Mouse (Mus musculus): ENCODE data around the gene Zbtb24. TPM values are rescaled to one million over a fixed set of nuclear protein-coding genes. Genes with fewer than 3 reads are reported as not detected.
A peak's percentile ranks its signal among the peaks of the same experiment; 100 is the strongest.

The Zbtb24 gene
- polyA plus RNA-seq, 1 experiment = 14.9 TPM

DNA sequence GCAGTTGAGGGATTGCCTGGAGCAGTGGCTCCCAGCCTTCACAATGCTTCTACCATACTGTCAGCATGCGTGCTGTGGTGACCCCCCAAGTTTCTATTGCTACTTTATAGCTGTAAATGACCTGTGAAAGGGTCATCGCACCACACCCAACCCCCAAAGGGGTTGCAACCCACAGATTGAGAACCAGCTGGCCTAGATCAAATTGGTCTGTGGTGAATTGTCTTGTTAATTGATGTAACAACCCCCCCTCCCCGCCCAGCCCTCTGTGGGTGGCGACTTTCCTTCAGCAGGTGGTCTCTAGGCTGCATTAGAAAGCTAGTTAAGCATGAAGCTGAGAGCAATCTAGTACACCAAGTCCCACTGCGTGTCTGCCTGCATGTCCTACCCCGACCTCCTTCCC is 17.1 kb downstream of the Zbtb24 start:
- Histone ChIP-seq H3K27me3 (replicated peaks; ENCODE audit: control insufficient read depth, insufficient read depth, low read length) (no peaks in the 10 kb centered on the region), H3K27ac (ENCODE audit: insufficient read depth, low read depth, low read length) (0 out of 2 replicates have a peak overlapping the region, but pooled peaks have one; percentile 32), H3K4me1 (ENCODE audit: control insufficient read depth, insufficient read depth, low read length) (no peaks in the 10 kb centered on the region), H3K4me3 (ENCODE audit: insufficient read depth, low read depth, low read length) (no peak overlapping the region), H3K36me3 (ENCODE audit: control insufficient read depth, insufficient read depth, low read length) (no peaks in the 10 kb centered on the region; the same call in none of the 2 replicates)
- no peak for DNase-seq
- TF ChIP-seq CTCF (conservative IDR thresholded peaks at IDR 0.05; ENCODE audit: insufficient read depth, insufficient read length, low read depth, low read length) (no peak), POLR2A (IDR thresholded peaks at IDR 0.05; ENCODE audit: low read depth, low read length) (no peak)
- WGBS = 62% methylated on average over 6 of the region's 6 CpGs

DNA sequence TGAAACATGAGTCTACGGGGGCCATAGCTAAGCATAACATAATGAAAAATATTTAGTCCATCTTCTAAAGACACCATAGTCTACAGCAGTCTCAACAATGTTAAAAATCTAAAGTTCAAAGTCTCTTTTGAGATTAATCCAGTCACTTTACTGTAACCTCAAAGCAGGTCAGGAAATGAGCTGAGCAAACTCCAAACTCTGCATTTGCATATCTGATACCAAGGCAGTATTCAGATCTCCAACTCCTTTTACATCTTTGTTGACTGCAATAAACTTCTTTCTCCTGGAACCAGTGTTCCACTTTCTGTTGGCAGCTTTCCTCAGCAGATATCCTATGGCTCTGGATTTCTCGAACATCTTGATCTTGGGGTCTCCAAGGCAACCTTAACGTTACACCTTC is 20.5 kb downstream of the Zbtb24 start:
- 78% methylated on average over 3 of the region's 3 CpGs for WGBS
- Histone ChIP-seq H3K27ac (ENCODE audit: insufficient read depth, low read depth, low read length) (no peak overlapping the region), H3K36me3 (ENCODE audit: control insufficient read depth, insufficient read depth, low read length) (no peaks in the 10 kb centered on the region), H3K4me3 (ENCODE audit: insufficient read depth, low read depth, low read length) (no peak overlapping the region), H3K4me1 (ENCODE audit: control insufficient read depth, insufficient read depth, low read length) (no peaks in the 10 kb centered on the region), H3K27me3 (replicated peaks; ENCODE audit: control insufficient read depth, insufficient read depth, low read length) (no peaks in the 10 kb centered on the region)
- DNase-seq = no peak
- TF ChIP-seq CTCF (conservative IDR thresholded peaks at IDR 0.05; ENCODE audit: insufficient read depth, insufficient read length, low read depth, low read length) (no peak), POLR2A (IDR thresholded peaks at IDR 0.05; ENCODE audit: low read depth, low read length) (no peak)

DNA sequence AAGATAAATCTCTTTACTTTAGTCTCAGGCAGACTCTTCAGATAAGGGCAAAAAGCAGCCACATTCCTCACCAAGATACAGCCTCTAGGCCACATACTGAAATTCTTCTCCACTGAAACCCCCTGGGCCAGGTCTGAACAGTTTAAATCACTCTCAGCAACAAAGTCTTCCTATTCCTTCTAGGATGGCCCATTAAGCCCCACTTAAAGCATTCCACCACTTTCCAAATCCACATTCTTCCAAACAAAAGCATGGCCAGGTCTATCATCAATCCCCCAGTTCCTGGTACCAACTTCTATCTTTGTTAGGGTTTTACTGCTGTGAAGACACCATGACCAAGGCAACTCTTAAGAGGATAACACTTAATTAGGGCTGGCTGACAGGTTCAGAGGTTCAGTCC is 22.4 kb downstream of the Zbtb24 start:
- H3K27ac ChIP-seq (ENCODE audit: insufficient read depth, low read depth, low read length) = no peak overlapping the region
- H3K4me3 ChIP-seq (ENCODE audit: insufficient read depth, low read depth, low read length) = no peak overlapping the region
- H3K36me3 ChIP-seq (ENCODE audit: control insufficient read depth, insufficient read depth, low read length) = no peaks in the 10 kb centered on the region

DNA sequence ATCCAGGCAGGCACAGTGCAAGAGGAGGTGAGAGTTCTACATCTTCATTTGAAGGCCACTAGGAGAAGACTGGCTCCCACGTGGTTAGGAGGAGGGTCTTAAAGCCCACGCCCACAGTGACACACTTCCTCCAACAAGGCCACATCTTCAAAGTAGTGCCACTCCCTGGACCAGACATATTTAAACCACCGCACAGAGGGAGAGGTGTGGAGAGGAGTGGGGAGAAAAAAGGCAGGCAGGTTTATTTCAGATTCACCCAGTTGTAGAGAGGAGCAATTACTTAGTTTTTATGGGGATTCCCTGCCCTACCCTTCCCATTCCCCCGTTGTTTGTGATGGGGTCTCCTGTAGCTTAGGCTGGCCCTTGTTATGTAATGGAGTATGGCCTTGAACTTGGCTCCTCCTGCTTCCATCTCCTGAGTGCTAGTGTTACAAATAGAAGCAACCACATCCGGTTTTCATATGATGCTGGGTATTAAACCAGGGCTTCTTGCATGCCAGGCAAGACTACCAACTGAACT is 22.8 kb downstream of the Zbtb24 start:
- Histone ChIP-seq H3K4me1 (ENCODE audit: control insufficient read depth, insufficient read depth, low read length) (no peaks in the 10 kb centered on the region), H3K36me3 (ENCODE audit: control insufficient read depth, insufficient read depth, low read length) (no peaks in the 10 kb centered on the region), H3K27ac (ENCODE audit: insufficient read depth, low read depth, low read length) (no peak overlapping the region), H3K27me3 (replicated peaks; ENCODE audit: control insufficient read depth, insufficient read depth, low read length) (no peaks in the 10 kb centered on the region), H3K4me3 (ENCODE audit: insufficient read depth, low read depth, low read length) (no peak overlapping the region)
- TF ChIP-seq POLR2A (IDR thresholded peaks at IDR 0.05; ENCODE audit: low read depth, low read length) = no peak
- TF ChIP-seq CTCF (conservative IDR thresholded peaks at IDR 0.05; ENCODE audit: insufficient read depth, insufficient read length, low read depth, low read length) = no peak
- WGBS = 84% methylated on average over 5 of the region's 5 CpGs
- no peak for DNase-seq

More for the DNA sequence above, 22.4 kb downstream of the Zbtb24 start:
- no peak for TF ChIP-seq POLR2A (IDR thresholded peaks at IDR 0.05; ENCODE audit: low read depth, low read length)
- TF ChIP-seq CTCF (conservative IDR thresholded peaks at IDR 0.05; ENCODE audit: insufficient read depth, insufficient read length, low read depth, low read length) = no peak
- no peak for DNase-seq
- H3K27me3 ChIP-seq (replicated peaks; ENCODE audit: control insufficient read depth, insufficient read depth, low read length) = no peaks in the 10 kb centered on the region
- H3K4me1 ChIP-seq (ENCODE audit: control insufficient read depth, insufficient read depth, low read length) = no peaks in the 10 kb centered on the region

DNA sequence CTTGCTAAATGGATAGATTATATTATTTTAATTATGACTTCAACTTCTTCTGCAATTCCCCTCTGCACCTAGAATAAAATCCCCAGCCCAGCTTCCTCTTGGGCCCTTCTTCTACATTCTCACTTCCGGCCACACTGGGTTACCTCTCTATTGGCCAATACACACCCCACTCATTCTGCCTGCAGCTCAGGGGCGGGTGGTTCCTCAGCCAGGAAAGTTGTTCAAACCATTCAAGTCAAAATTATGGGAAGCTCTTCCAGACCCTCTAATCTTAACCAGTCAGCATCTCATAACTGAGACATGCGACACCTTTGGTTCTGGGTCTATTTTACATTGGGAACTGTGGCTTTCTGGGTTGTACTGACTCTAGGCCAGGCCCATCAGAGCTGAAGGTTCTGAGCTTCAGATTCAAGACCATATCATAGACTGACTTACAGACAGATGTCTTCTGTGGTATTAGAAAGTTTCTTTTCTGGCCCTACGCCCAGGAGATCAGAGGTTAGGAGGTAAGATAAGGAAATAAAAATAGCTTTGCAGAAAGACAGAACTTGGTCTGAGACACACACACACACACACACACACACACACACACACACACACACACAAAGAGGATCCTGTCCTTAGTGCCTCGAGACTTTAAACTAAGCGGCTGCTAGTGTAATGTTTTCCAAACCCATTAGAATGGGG is 23.7 kb downstream of the Zbtb24 start:
- H3K4me1 ChIP-seq (ENCODE audit: control insufficient read depth, insufficient read depth, low read length) = no peaks in the 10 kb centered on the region

DNA sequence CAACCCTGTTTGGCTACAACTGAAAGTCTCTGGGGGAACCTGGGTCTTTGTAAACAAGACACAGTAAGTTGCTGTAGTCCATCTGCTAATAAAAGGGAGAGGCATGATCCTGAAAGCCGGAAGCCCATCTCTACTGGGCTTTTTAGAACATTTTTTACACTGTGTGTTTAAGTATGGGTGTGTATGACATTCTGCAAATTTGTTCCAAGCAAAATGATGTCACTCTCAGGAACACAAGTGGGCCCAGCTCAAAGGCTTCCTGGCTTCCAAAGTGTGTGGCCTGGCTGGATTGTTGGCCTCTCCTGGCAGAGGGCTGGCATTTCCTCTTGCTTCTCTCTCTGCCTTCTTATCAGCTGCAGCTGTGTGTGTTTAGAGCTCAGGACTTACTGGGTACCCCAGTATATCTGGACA is 24.8 kb downstream of the Zbtb24 start:
- Histone ChIP-seq H3K4me1 (ENCODE audit: control insufficient read depth, insufficient read depth, low read length) (no peaks in the 10 kb centered on the region), H3K27ac (ENCODE audit: insufficient read depth, low read depth, low read length) (peak overlapping the region; percentile 22; the same call in 1 of the 2 replicates), H3K36me3 (ENCODE audit: control insufficient read depth, insufficient read depth, low read length) (no peaks in the 10 kb centered on the region), H3K27me3 (replicated peaks; ENCODE audit: control insufficient read depth, insufficient read depth, low read length) (no peaks in the 10 kb centered on the region), H3K4me3 (ENCODE audit: insufficient read depth, low read depth, low read length) (no peak overlapping the region)
- 84% methylated on average over 1 of the region's 1 CpGs for WGBS
- DNase-seq = no peak
- no peak for TF ChIP-seq CTCF (conservative IDR thresholded peaks at IDR 0.05; ENCODE audit: insufficient read depth, insufficient read length, low read depth, low read length)
- TF ChIP-seq POLR2A (IDR thresholded peaks at IDR 0.05; ENCODE audit: low read depth, low read length) = no peak

More for the DNA sequence above, 23.7 kb downstream of the Zbtb24 start:
- 82% methylated on average over 6 of the region's 6 CpGs for WGBS
- H3K4me3 ChIP-seq (ENCODE audit: insufficient read depth, low read depth, low read length) = no peak overlapping the region
- H3K36me3 ChIP-seq (ENCODE audit: control insufficient read depth, insufficient read depth, low read length) = no peaks in the 10 kb centered on the region
- no peaks in the 10 kb centered on the region for H3K27me3 ChIP-seq (replicated peaks; ENCODE audit: control insufficient read depth, insufficient read depth, low read length)
- H3K27ac ChIP-seq (ENCODE audit: insufficient read depth, low read depth, low read length) = no peak overlapping the region
- no peak for TF ChIP-seq CTCF (conservative IDR thresholded peaks at IDR 0.05; ENCODE audit: insufficient read depth, insufficient read length, low read depth, low read length)
- DNase-seq = peak; percentile 22

DNA sequence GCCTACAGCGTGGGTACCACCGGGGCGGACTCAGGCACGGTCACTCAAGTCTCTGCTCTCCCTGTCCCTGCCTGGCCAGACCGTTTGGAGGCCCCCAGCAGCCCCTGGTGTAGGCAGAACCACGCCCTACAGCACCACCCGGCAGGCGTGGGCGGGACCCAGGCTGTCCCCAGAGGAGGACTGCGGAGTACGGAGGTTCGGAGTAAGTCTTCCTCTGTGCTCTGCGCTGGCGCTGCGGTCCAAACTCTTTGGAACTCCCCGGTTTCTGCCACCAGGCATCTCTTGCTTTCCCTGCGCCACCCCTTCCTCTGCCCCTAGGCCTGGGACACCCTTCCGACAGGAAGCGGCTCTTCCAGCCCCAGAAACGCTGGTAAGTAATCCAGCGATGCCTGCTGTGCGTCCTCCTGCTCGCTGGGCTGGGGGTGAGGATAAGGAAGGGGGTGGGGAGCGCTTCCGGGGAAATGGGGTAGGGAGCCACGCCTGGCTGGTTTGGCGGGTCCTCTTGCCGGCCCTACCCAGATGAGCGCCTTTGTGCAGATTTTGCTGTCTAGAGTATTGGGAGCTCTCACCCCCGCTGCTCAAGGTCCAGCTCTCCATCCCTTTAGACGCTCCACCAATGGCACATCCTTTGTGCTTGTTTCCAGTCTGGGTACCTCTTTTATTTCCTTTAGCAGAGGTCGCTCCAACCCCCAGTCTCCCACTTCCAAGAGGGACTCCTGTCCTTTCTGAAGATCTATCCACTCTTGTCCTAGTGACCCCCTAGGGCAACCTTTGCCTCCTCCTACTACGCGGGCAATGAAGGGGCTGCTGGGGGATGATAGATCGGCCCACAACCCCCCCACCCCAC is 26.2 kb downstream of the Zbtb24 start, which contains the start of gene Mical1:
TSS of gene Mical1 (plus strand) at position 144 of the 847 bp plus-strand sequence.
- H3K27me3 ChIP-seq (replicated peaks; ENCODE audit: control insufficient read depth, insufficient read depth, low read length) = no peaks in the 10 kb centered on the region
- WGBS = 5% methylated on average over 35 of the region's 35 CpGs
- TF ChIP-seq POLR2A (IDR thresholded peaks at IDR 0.05; ENCODE audit: low read depth, low read length) = no peak
- TF ChIP-seq CTCF (conservative IDR thresholded peaks at IDR 0.05; ENCODE audit: insufficient read depth, insufficient read length, low read depth, low read length) = no peak
- H3K27ac ChIP-seq (ENCODE audit: insufficient read depth, low read depth, low read length) = peak within 1 kb of the TSS; percentile 64
- H3K36me3 ChIP-seq (ENCODE audit: control insufficient read depth, insufficient read depth, low read length) = no peaks in the 10 kb centered on the region
- peak; percentile 58 for DNase-seq
- H3K4me3 ChIP-seq (ENCODE audit: insufficient read depth, low read depth, low read length) = peak within 1 kb of the TSS; percentile 67
- H3K4me1 ChIP-seq (ENCODE audit: control insufficient read depth, insufficient read depth, low read length) = no peaks in the 10 kb centered on the region

Measured in kidney, adult 2 months (tissue).